Mouse (Mus musculus): ENCODE results near the gene Slc16a6.
"Not testable (repeated sequence)": the region's sequence is repeated elsewhere in the genome, so short reads cannot be mapped to it uniquely, and the experiment has no call there.

Gene Slc16a6

GRCm38 (mm10) chr11:109473171-109474085 is at the start of gene Slc16a6, which contains the start of gene Arsg:
TSS of gene Slc16a6 (minus strand) at chr11:109473598.
TSS of gene Arsg (plus strand) at chr11:109473374.
- peak; percentile 80 for DNase-seq (ENCODE audit: low spot score)

GRCm38 (mm10) chr11:109520958-109521357 is 47.6 kb upstream of the Slc16a6 start:
- DNase-seq (ENCODE audit: low spot score): no peak

GRCm38 (mm10) chr11:109517816-109518215 is 44.4 kb upstream of the Slc16a6 start:
- no peak for DNase-seq (ENCODE audit: low spot score)

GRCm38 (mm10) chr11:109517330-109517729 is 43.9 kb upstream of the Slc16a6 start:
- no peak for DNase-seq (ENCODE audit: low spot score)

GRCm38 (mm10) chr11:109514064-109514612 is 40.7 kb upstream of the Slc16a6 start:
- no peak for DNase-seq (ENCODE audit: low spot score)

- no peak for DNase-seq (ENCODE audit: low spot score)
Measured at GRCm38 (mm10) chr11:109512995-109513675, 39.7 kb upstream of the Slc16a6 start.

GRCm38 (mm10) chr11:109507068-109507467 is 33.7 kb upstream of the Slc16a6 start:
- no peak for DNase-seq (ENCODE audit: low spot score)

- DNase-seq (ENCODE audit: low spot score): no peak
Measured at GRCm38 (mm10) chr11:109505823-109506222, 32.4 kb upstream of the Slc16a6 start.

GRCm38 (mm10) chr11:109504977-109505376 is 31.6 kb upstream of the Slc16a6 start:
- DNase-seq (ENCODE audit: low spot score): peak; percentile 35

GRCm38 (mm10) chr11:109500206-109500605 is 26.8 kb upstream of the Slc16a6 start:
- DNase-seq (ENCODE audit: low spot score): no peak

- no peak for DNase-seq (ENCODE audit: low spot score)
Measured at GRCm38 (mm10) chr11:109497990-109498389, 24.6 kb upstream of the Slc16a6 start.

- no peak for DNase-seq (ENCODE audit: low spot score)
Measured at GRCm38 (mm10) chr11:109496996-109497714, 23.8 kb upstream of the Slc16a6 start.

GRCm38 (mm10) chr11:109496475-109496993 is 23.1 kb upstream of the Slc16a6 start:
- DNase-seq (ENCODE audit: low spot score): no peak

GRCm38 (mm10) chr11:109495771-109496474 is 22.5 kb upstream of the Slc16a6 start:
- no peak for DNase-seq (ENCODE audit: low spot score)

- DNase-seq (ENCODE audit: low spot score): no peak
Measured at GRCm38 (mm10) chr11:109494890-109495770, 21.7 kb upstream of the Slc16a6 start.

- not testable (repeated sequence) for DNase-seq (ENCODE audit: low spot score)
Measured at GRCm38 (mm10) chr11:109492847-109493464, 19.6 kb upstream of the Slc16a6 start.

- no peak for DNase-seq (ENCODE audit: low spot score)
Measured at GRCm38 (mm10) chr11:109491844-109492243, 18.4 kb upstream of the Slc16a6 start.

- DNase-seq (ENCODE audit: low spot score): no peak
Measured at GRCm38 (mm10) chr11:109489763-109490162, 16.4 kb upstream of the Slc16a6 start.

GRCm38 (mm10) chr11:109487991-109488684 is 14.7 kb upstream of the Slc16a6 start:
- peak; percentile 58 for DNase-seq (ENCODE audit: low spot score)
